Mouse (Mus musculus) bone marrow macrophage, adult 2 months (primary cell): ENCODE results near the gene Igfbp7.

ENCODE experiments used
- CTCF ChIP-seq: IDR thresholded peaks from 2 replicates; pipeline ENCODE4 v1.5.1; 2012; ENCODE audit warnings: low read depth, mild to moderate bottlenecking, low read length, moderate library complexity
- POLR2A ChIP-seq: IDR thresholded peaks from 2 replicates; pipeline ENCODE4 v1.6.1; 2012; ENCODE audit warnings: mild to moderate bottlenecking, low read depth, low read length, borderline replicate concordance

- no peak for TF ChIP-seq POLR2A
- no peak for TF ChIP-seq CTCF
Observed at GRCm38 (mm10) chr5:77359971-77360370, 47.9 kb downstream of the Igfbp7 start.
